Mouse (Mus musculus) layer of hippocampus, adult 18-20 months (tissue): ENCODE data around the gene Grin3a. TPM values are rescaled to one million over a fixed set of nuclear protein-coding genes. Genes with fewer than 3 reads are reported as not detected.
A peak's percentile ranks its signal among the peaks of the same experiment; 100 is the strongest.

Experiments used
- DNase-seq, 2 experiments: peaks; one replicate each; pipeline ENCODE4 v3.0.0; 2022; ENCODE audit warnings: low spot score in 2 of 2
- long read RNA-seq: library from polyadenylated mRNA; stranded (forward); transcript quantifications from one replicate; pipeline ENCODE4 v2.0.0, GENCODE M21; 2021
- total RNA-seq, 2 experiments: library from RNA; stranded (reverse); gene quantifications; 2 replicates each; pipeline ENCODE4 v1.2.3; 2021

Grin3a gene
- 10 to 100 TPM; 31.2 to 31.5 TPM for total RNA-seq
- long read RNA-seq, full-length matches to known transcripts = 25 of 32 reads
- long read RNA-seq, partial matches to known transcripts = 0 of 32 reads
- long read RNA-seq, other reads (novel, unspliced or antisense) = 7 of 32 reads

- peak; percentile 71 to 76 for DNase-seq
These were observed at the start of gene Grin3a for GRCm38 (mm10) chr4:49845612-49845985. Grin3a (minus strand) TSS chr4:49845744.

- no peak for DNase-seq
These were observed 46.3 kb upstream of the Grin3a start for GRCm38 (mm10) chr4:49891835-49892301.

- DNase-seq = no peak
These were observed 31.5 kb upstream of the Grin3a start for GRCm38 (mm10) chr4:49877084-49877483.

DNA sequence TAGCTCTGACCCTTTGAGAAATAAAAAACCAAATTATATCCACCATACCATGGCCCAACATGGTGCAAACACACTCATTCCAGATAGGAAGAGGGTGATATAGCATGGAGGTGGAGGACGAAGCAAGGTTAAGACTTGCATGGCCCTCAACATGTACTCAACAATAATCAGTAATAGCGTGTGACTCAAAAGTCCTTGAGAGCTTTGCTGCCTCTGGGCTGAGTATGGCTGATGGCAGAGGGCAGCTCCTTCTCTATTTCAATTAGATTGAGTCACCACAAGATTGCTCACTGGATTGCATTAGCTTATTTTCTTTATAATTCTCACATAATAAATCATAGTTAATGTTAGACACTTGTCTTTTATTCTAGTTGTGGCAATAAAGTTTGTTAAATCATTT lies 15.1 kb upstream of the Grin3a start:
- DNase-seq = no peak

DNA sequence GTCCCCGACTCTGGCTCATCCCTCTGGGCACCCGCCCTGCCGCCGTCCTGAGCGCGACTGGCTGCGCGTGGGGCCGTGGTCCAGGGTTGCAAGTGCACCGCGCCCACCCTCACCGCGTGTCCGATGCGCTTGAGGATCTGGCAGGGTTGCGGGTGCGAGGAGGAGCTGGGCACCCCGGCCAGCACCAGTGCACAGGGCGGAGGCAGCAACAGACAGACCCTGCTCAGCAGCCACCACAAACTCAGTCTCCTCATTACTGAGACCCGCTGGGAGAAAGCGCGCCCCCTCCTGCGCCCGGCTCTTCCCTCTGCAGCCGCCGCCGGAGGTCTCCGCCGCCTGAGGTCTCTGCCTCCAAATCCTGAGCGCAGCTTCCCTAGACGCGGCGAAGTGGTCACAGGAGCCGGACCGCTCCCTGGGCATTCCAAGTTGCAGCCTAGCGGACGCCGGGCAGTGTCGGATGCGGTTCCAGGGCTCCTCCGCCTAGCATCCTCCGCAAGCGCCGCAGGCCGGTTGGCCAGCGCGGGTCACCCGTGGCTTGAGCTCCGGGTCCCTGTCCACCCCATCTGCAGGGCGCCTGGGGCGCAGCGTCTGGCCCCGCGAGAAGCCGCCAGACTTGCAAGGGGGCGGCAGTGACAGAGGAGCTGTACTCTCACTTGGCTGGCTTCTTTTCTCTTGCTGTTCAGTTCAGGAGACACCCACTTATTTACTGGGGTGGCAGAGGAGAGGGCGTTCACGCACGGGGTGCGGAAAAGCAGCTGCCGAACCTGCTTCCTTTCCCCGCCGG lies 524 bp downstream of the Grin3a start:
- peak; percentile 12 to 31 for DNase-seq

DNA sequence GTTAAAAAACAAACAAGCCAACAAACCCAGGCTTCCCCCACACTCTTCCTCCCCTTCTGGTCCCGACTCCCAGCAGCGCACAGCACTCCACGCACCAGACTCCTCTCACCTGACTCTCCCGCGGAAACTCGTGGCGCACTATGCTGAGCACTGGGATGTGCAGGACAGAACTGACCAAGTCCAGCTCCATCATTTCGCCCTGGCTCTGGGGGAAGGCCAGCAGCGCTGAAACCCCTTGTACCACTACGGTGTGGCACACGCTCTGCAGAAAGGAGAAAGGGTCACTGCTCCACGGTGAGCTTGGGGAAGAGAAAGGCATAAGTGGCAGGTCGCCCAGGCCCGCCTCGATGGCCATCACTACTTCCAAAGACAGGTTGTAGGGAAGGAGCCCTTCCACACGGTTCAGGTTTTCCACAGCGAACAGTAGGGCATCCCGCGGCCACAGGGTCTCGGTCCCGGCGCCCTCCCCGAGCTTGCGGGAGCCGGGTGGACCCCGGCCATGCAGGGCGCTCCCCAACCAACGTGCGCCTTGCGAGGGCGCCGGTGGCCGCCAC lies 1.2 kb downstream of the Grin3a start:
- peak in 1 of 2 experiments; percentile 25 for DNase-seq

GRCm38 (mm10) chr4:49843787-49844186 lies 1.8 kb downstream of the Grin3a start:
- peak in 1 of 2 experiments; percentile 21 for DNase-seq

- DNase-seq = no peak
These were observed 13.5 kb downstream of the Grin3a start for GRCm38 (mm10) chr4:49832035-49832434.

- DNase-seq = no peak
These were observed 31.7 kb downstream of the Grin3a start for GRCm38 (mm10) chr4:49813852-49814251.

GRCm38 (mm10) chr4:49806791-49807190 lies 38.8 kb downstream of the Grin3a start:
- no peak for DNase-seq

DNA sequence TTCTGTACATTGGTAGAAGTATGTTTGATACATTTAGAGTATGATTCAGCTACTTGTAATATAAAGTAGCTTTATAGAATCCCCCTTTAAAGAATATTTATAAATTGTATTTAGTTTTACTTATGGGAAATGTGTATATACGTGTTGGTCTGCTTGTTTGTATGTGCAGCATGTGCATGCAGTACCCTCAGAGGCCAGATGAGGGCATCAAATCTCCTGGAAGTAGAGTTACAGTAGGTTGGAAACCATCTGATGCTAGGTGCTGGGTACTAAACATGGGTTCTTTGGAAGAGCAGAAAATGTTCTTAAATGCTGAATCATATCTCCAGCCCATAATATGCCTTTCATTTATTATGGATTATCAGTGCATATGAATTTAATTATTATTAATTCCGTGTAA lies 46.2 kb downstream of the Grin3a start:
- DNase-seq = no peak

- no peak for DNase-seq
These were observed 56.6 kb downstream of the Grin3a start for GRCm38 (mm10) chr4:49788971-49789370.

DNA sequence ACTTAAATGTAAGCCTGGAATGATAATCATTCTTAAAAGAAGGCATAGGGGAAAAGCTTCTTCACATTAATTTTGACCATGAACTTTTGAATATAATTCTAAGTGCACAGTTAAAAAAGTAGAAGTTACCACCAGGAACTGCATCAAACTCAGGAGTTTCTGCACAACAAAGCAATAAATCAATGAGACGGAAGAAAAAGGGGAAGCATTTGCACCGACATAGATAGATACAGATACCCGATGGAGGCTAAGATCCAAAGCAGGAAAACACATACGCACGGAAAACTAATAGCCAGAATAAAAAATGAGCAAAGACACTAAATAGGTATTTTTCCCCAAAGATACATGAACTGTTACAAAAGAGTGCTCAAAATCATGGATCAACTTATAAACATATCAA lies 102.7 kb downstream of the Grin3a start:
- DNase-seq = no peak

- DNase-seq = no peak
These were observed 103.6 kb downstream of the Grin3a start for GRCm38 (mm10) chr4:49741942-49742341.

- DNase-seq = no peak
These were observed 104.5 kb downstream of the Grin3a start for GRCm38 (mm10) chr4:49740796-49741766.

GRCm38 (mm10) chr4:49739561-49739960 lies 106.0 kb downstream of the Grin3a start:
- DNase-seq = no peak

DNA sequence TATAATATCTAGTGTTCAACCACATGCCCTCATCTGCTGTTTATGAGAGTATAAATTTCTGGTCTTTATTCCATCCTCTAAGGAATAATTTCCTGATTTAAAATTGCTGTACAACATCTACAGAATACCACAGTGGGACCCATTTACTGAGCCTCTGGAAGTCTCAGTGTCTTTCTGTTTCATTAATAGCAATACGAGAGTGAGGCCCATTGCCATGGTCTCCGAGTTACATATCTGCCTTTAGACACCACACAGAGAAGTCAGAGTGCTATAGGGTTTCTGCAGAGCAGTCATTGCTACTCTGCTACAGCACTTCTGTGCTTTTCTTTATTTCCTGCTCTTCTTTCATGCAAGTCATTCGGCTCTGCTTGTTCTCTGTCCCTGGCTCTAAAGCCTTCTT lies 116.2 kb downstream of the Grin3a start:
- no peak for DNase-seq

DNA sequence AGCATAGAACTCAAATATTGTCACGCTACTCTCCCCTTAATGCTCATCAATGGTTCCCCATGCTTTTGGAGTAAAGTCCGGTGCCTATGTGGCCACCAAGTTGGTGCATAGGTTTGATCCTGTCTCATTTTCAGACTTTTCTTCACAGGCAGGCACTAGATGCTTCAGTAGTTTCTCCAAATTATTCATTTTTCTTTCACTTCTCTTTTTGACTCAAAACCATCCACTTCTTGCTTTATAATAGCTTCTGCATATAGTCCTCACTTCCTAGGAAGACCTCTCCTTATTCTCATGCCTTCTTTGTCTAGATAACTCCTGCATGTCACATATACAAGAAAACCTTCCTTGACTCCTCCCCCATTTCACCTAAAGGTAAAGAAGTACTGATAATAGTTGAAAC lies 121.6 kb downstream of the Grin3a start:
- no peak for DNase-seq

DNA sequence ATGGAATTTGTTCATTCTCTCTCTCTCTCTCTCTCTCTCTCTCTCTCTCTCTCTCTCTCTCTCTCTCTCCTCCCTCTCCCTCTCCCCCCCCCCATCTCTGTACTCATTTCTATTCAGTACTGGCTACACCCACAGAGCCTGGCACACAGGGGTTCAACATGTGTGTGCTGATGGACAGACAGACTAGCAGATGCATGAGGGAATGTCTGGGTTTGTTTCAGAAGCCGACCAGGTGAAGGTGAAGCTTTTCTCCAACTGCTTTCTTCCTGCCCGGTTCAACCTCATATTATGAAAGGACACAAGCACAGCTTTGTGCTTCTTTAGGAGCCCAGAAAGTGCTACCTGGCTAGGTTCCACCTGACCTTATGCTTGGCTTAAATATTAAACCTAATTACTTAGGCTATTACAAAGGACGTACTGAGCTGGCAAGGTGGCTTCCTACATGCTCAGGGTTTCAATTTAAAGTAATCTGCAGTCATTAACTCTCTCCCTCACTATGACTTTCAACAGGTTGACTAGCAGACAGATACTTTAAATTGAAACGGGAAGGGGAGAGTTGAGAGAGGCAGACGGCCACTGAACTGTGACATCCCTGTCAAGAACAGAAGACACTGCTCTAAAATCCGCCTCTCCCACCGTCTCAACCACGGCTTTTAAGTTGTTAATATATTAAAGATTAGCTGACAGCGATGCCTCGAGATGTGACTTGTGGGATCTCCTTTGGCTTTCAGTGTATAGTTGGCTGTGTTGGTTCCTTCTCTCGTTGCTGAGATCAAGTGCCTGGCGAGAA lies 153.9 kb downstream of the Grin3a start:
- no peak for DNase-seq

GRCm38 (mm10) chr4:49688594-49689288 lies 156.8 kb downstream of the Grin3a start:
- peak; percentile 53 to 63 for DNase-seq
